Mouse (Mus musculus): ENCODE data around the gene Mcu.

DNA sequence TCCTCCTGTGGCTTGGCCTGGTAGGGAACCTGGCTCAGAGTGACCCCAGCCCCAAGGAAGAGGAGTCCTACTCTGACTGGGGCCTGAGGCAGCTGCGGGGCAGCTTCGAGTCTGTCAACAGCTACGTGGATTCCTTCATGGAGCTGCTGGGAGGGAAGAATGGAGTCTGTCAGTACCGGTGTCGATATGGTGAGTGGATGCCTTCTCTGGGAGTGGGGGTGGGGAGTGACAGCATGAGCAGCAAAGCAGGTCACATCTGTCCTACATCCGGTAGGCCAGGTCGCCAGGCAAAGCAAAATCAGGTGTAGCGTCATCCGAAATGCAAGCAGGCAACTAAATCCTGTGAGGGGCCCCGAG is 212.7 kb downstream of the Mcu start:
- TF ChIP-seq POLR2A (IDR thresholded peaks at IDR 0.05; ENCODE audit: low read depth, low read length) (no peak), CTCF (IDR thresholded peaks at IDR 0.05; ENCODE audit: extremely low read depth, insufficient read depth, insufficient read length, insufficient replicate concordance) (no peak)

All from spleen, adult 2 months (tissue).